Mouse (Mus musculus): ENCODE results near the gene Dppa3. TPM values are rescaled to one million over a fixed set of nuclear protein-coding genes. Genes with fewer than 3 reads are reported as not detected.
A peak's percentile ranks its signal among the peaks of the same experiment; 100 is the strongest.

Gene Dppa3
- polyA plus RNA-seq, 1 experiment, result 1.8 TPM

DNA sequence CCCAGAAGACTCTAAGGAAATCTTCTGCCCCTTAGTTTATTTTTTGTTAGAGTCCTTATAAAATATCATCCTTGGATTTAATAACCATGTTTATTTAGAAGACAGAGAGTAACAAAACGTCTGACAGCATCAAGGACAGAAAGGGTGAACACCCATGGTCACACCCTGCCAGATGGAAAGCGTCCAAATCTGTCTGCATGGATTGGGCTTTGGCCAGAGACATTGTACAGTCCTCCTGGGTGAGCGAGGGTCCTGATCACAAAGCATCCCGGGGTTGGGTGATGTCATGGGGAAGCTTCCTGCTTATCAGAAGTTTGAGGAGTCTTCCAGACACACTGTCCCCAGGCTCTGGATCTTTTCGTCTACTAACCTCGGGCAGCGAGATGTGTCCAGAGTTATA, 39.7 kb downstream of the Dppa3 start:
- WGBS, result 65% methylated on average over 7 of the region's 7 CpGs
- no peak overlapping the region for H3K27ac ChIP-seq (ENCODE audit: control insufficient read depth, insufficient read depth, low read depth, low read length, poor library complexity)
- TF ChIP-seq CTCF (IDR thresholded peaks at IDR 0.05; ENCODE audit: control insufficient read depth, insufficient read depth, low read length), result no peak
- no peak for TF ChIP-seq POLR2A (IDR thresholded peaks at IDR 0.05; ENCODE audit: borderline replicate concordance, control insufficient read depth, low read depth, low read length)
- H3K4me1 ChIP-seq (ENCODE audit: control insufficient read depth, insufficient read depth, low read length), result no peaks in the 10 kb centered on the region
- no peak overlapping the region for H3K4me3 ChIP-seq (replicated peaks; ENCODE audit: control insufficient read depth, low read depth, low read length)

- H3K4me3 ChIP-seq (replicated peaks; ENCODE audit: control insufficient read depth, low read depth, low read length), result no peak overlapping the region
- H3K27ac ChIP-seq (ENCODE audit: control insufficient read depth, insufficient read depth, low read depth, low read length, poor library complexity), result no peak overlapping the region
- H3K4me1 ChIP-seq (ENCODE audit: control insufficient read depth, insufficient read depth, low read length), result no peaks in the 10 kb centered on the region
- WGBS, result 79% methylated on average over 5 of the region's 5 CpGs
- no peak for TF ChIP-seq POLR2A (IDR thresholded peaks at IDR 0.05; ENCODE audit: borderline replicate concordance, control insufficient read depth, low read depth, low read length)
- no peak for TF ChIP-seq CTCF (IDR thresholded peaks at IDR 0.05; ENCODE audit: control insufficient read depth, insufficient read depth, low read length)
These were observed 41.5 kb downstream of the Dppa3 start for GRCm38 (mm10) chr6:122667715-122668114.

- no peaks in the 10 kb centered on the region for H3K4me1 ChIP-seq (ENCODE audit: control insufficient read depth, insufficient read depth, low read length)
- H3K4me3 ChIP-seq (replicated peaks; ENCODE audit: control insufficient read depth, low read depth, low read length), result no peak overlapping the region
- TF ChIP-seq POLR2A (IDR thresholded peaks at IDR 0.05; ENCODE audit: borderline replicate concordance, control insufficient read depth, low read depth, low read length) (no peak), CTCF (IDR thresholded peaks at IDR 0.05; ENCODE audit: control insufficient read depth, insufficient read depth, low read length) (no peak)
- H3K27ac ChIP-seq (ENCODE audit: control insufficient read depth, insufficient read depth, low read depth, low read length, poor library complexity), result no peak overlapping the region
- WGBS, result 83% methylated on average over 5 of the region's 5 CpGs
These were observed 42.6 kb downstream of the Dppa3 start for GRCm38 (mm10) chr6:122668823-122669222.

DNA sequence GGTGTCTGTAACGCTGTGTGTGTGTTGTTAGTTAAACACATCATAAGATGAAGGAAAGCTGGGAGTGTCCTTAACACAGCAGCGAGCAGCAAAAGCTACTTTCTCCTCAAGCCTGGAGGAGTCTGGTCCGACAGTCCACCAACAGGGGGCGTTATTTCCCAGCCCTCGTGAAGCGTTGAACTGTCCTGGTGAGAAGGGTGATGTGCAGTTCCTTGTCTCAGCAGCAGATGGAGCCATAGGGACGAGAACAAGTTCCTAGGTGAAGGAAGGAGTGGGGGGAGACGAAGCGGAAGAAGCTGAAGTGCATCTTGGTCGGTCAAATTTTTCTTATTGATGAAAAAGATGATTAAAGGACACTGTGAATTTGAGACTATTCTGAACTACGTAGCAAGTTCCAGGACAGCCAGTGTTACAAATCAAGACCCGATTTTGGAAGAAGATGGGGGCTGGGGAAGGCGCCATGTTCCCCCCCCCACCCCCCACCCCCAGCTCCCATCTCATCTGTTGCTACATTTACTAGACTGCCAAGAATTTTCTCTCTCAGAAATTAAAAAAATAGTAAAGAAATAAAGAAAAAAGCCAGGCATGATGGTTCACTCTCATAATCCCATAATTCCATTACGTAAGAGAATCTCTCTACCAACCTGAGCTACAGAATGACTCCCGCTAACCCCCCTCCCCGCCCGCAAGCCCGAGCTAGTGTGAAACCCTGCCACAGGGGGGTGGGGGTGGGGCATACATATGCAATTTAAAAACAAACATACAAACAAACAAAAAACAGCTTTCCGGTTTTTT, 43.4 kb downstream of the Dppa3 start:
- TF ChIP-seq POLR2A (IDR thresholded peaks at IDR 0.05; ENCODE audit: borderline replicate concordance, control insufficient read depth, low read depth, low read length) (no peak), CTCF (IDR thresholded peaks at IDR 0.05; ENCODE audit: control insufficient read depth, insufficient read depth, low read length) (peak; percentile 97)

DNA sequence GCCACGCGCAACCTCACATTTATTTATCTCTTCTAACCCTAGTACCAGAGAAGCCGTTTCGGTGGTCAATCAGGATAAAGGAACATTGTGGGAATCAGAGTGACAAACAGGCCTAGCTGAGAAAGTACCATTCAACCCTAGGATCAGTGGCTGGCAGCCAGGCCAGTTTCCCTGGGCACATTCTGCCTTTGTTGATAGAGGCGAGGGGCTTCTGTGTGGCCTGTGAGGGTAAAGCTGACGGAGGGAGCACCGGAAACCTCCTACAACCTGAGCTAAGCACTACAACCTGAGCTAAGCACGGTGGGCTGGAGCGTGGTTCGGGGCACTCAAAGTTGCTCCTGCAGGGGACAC, 44.0 kb downstream of the Dppa3 start:
- TF ChIP-seq POLR2A (IDR thresholded peaks at IDR 0.05; ENCODE audit: borderline replicate concordance, control insufficient read depth, low read depth, low read length), result no peak
- no peak for TF ChIP-seq CTCF (IDR thresholded peaks at IDR 0.05; ENCODE audit: control insufficient read depth, insufficient read depth, low read length)
- no peak overlapping the region for H3K27ac ChIP-seq (ENCODE audit: control insufficient read depth, insufficient read depth, low read depth, low read length, poor library complexity)
- H3K4me3 ChIP-seq (replicated peaks; ENCODE audit: control insufficient read depth, low read depth, low read length), result no peak overlapping the region
- 70% methylated on average over 10 of the region's 10 CpGs for WGBS
- no peaks in the 10 kb centered on the region for H3K4me1 ChIP-seq (ENCODE audit: control insufficient read depth, insufficient read depth, low read length)

More for the DNA sequence above, 43.4 kb downstream of the Dppa3 start:
- Histone ChIP-seq H3K4me3 (replicated peaks; ENCODE audit: control insufficient read depth, low read depth, low read length) (no peak overlapping the region), H3K4me1 (ENCODE audit: control insufficient read depth, insufficient read depth, low read length) (no peaks in the 10 kb centered on the region), H3K27ac (ENCODE audit: control insufficient read depth, insufficient read depth, low read depth, low read length, poor library complexity) (no peak overlapping the region)
- WGBS, result 16% methylated on average over 19 of the region's 19 CpGs

GRCm38 (mm10) chr6:122670841-122671240, 44.6 kb downstream of the Dppa3 start:
- Histone ChIP-seq H3K4me1 (ENCODE audit: control insufficient read depth, insufficient read depth, low read length) (no peaks in the 10 kb centered on the region), H3K4me3 (replicated peaks; ENCODE audit: control insufficient read depth, low read depth, low read length) (no peak overlapping the region), H3K27ac (ENCODE audit: control insufficient read depth, insufficient read depth, low read depth, low read length, poor library complexity) (no peak overlapping the region)
- TF ChIP-seq CTCF (IDR thresholded peaks at IDR 0.05; ENCODE audit: control insufficient read depth, insufficient read depth, low read length) (no peak), POLR2A (IDR thresholded peaks at IDR 0.05; ENCODE audit: borderline replicate concordance, control insufficient read depth, low read depth, low read length) (no peak)
- WGBS, result 84% methylated on average over 4 of the region's 4 CpGs

DNA sequence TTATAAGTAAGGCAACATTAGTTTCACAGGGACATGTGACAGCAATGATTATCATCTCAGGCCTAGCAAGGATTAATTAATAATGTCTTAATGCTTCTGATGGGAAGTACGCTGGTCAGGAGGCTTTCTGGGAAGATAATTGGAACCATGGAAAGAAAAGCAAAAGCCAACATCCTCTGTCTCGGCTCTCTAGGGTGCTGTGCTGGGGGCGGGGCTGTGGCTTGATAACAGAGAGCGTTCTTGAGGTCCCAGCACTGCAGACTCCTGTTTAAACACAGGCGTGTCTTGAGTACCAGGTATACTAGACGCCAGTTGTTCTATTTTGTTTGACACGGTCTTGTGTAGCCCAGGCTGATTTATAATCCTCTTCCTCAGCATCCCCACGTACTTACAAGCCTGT, 46.5 kb downstream of the Dppa3 start:
- Histone ChIP-seq H3K27ac (ENCODE audit: control insufficient read depth, insufficient read depth, low read depth, low read length, poor library complexity) (no peak overlapping the region), H3K4me3 (replicated peaks; ENCODE audit: control insufficient read depth, low read depth, low read length) (no peak overlapping the region), H3K4me1 (ENCODE audit: control insufficient read depth, insufficient read depth, low read length) (no peaks in the 10 kb centered on the region)
- 73% methylated on average over 8 of the region's 8 CpGs for WGBS
- TF ChIP-seq CTCF (IDR thresholded peaks at IDR 0.05; ENCODE audit: control insufficient read depth, insufficient read depth, low read length) (no peak), POLR2A (IDR thresholded peaks at IDR 0.05; ENCODE audit: borderline replicate concordance, control insufficient read depth, low read depth, low read length) (no peak)

Other genes with a start within 250 kb of the Dppa3 start
- 10.0 TPM in 1 of 2 replicates, not detected in the other for gene Rimklb, start 127.6 kb upstream of the Dppa3 start, polyA plus RNA-seq (2011; ENCODE audit: insufficient read depth, insufficient read length, low replicate concordance, missing spikeins)
- 4.1 TPM in 1 of 2 replicates, not detected in the other for gene Mfap5, start 120.6 kb upstream of the Dppa3 start, polyA plus RNA-seq (2011; ENCODE audit: insufficient read depth, insufficient read length, low replicate concordance, missing spikeins)
- gene Aicda, start 72.6 kb upstream of the Dppa3 start, polyA plus RNA-seq (2011; ENCODE audit: insufficient read depth, insufficient read length, low replicate concordance, missing spikeins), result 0.40 TPM in 1 of 2 replicates, not detected in the other
- gene Apobec1, start 24.0 kb upstream of the Dppa3 start, polyA plus RNA-seq (2011; ENCODE audit: insufficient read depth, insufficient read length, low replicate concordance, missing spikeins), result 9.8 and 23.3 TPM in 2 replicates
- 2.0 and 8.2 TPM in 2 replicates for gene Gdf3, start 16.3 kb upstream of the Dppa3 start, polyA plus RNA-seq (2011; ENCODE audit: insufficient read depth, insufficient read length, low replicate concordance, missing spikeins)
- 18.2 TPM in 1 of 2 replicates, not detected in the other for gene Nanog, start 81.1 kb downstream of the Dppa3 start, polyA plus RNA-seq (2011; ENCODE audit: insufficient read depth, insufficient read length, low replicate concordance, missing spikeins)
- gene Slc2a3, start 175.2 kb downstream of the Dppa3 start, polyA plus RNA-seq (2011; ENCODE audit: insufficient read depth, insufficient read length, low replicate concordance, missing spikeins), result 45.2 and 88.2 TPM in 2 replicates
- 9.6 and 18.0 TPM in 2 replicates for gene Foxj2, start 193.5 kb downstream of the Dppa3 start, polyA plus RNA-seq (2011; ENCODE audit: insufficient read depth, insufficient read length, low replicate concordance, missing spikeins)
- 0.31 and 0.35 TPM in 2 replicates for gene C3ar1, start 229.8 kb downstream of the Dppa3 start, polyA plus RNA-seq (2011; ENCODE audit: insufficient read depth, insufficient read length, low replicate concordance, missing spikeins)
- 7.4 and 8.9 TPM in 2 replicates for gene Necap1, start 248.1 kb downstream of the Dppa3 start, polyA plus RNA-seq (2011; ENCODE audit: insufficient read depth, insufficient read length, low replicate concordance, missing spikeins)

Measured in bone marrow, adult 2 months (tissue).